Mouse (Mus musculus): ENCODE measurements at regions not wholly inside any gene's neighbourhood (a gene's known extent, or its start where the extent isn't known, plus 50 kb on each side); places are given as distances from the start of the nearest gene placed in this dataset.

GRCm38 (mm10) chr1:56286386-56287045 is 350.7 kb downstream of the Hsfy2 start:
- H3K27ac ChIP-seq = no peak overlapping the region
- intact Hi-C loops (cut with DNase I) = no loop called here
- no peak for DNase-seq
- no peak for TF ChIP-seq CTCF (IDR thresholded peaks at IDR 0.05)
- H3K4me3 ChIP-seq = no peak overlapping the region

GRCm38 (mm10) chr1:56261708-56262107 is 375.5 kb downstream of the Hsfy2 start:
- no peak overlapping the region for H3K4me3 ChIP-seq
- no peak overlapping the region for H3K27ac ChIP-seq
- intact Hi-C loops (cut with DNase I) = no loop called here

GRCm38 (mm10) chr1:56260759-56261158 is 376.5 kb downstream of the Hsfy2 start:
- no peak overlapping the region for H3K4me3 ChIP-seq
- H3K27ac ChIP-seq = no peak overlapping the region
- DNase-seq = no peak
- TF ChIP-seq CTCF (IDR thresholded peaks at IDR 0.05) = no peak
- intact Hi-C loops (cut with DNase I) = no loop called here

More at GRCm38 (mm10) chr1:56261708-56262107, 375.5 kb downstream of the Hsfy2 start:
- TF ChIP-seq CTCF (IDR thresholded peaks at IDR 0.05) = no peak
- no peak for DNase-seq

GRCm38 (mm10) chr1:56256839-56257490 is 380.3 kb downstream of the Hsfy2 start:
- TF ChIP-seq CTCF (IDR thresholded peaks at IDR 0.05) = no peak
- Histone ChIP-seq H3K27ac (no peak overlapping the region), H3K4me3 (no peak overlapping the region)
- intact Hi-C loops (cut with DNase I) = no loop called here
- DNase-seq = no peak

GRCm38 (mm10) chr1:56239686-56240085 is 397.5 kb downstream of the Hsfy2 start:
- intact Hi-C loops (cut with DNase I) = no loop called here
- no peak for DNase-seq
- Histone ChIP-seq H3K27ac (no peak overlapping the region), H3K4me3 (no peak overlapping the region)
- no peak for TF ChIP-seq CTCF (IDR thresholded peaks at IDR 0.05)

- intact Hi-C loops (cut with DNase I) = no loop called here
- TF ChIP-seq CTCF (IDR thresholded peaks at IDR 0.05) = no peak
These were observed 410.8 kb downstream of the Hsfy2 start for GRCm38 (mm10) chr1:56226314-56227008.

GRCm38 (mm10) chr1:56219700-56220099 is 417.5 kb downstream of the Hsfy2 start:
- no peak for DNase-seq
- H3K27ac ChIP-seq = no peak overlapping the region
- H3K4me3 ChIP-seq = no peak overlapping the region
- intact Hi-C loops (cut with DNase I) = no loop called here
- no peak for TF ChIP-seq CTCF (IDR thresholded peaks at IDR 0.05)

More at GRCm38 (mm10) chr1:56226314-56227008, 410.8 kb downstream of the Hsfy2 start:
- no peak overlapping the region for H3K4me3 ChIP-seq
- H3K27ac ChIP-seq = no peak overlapping the region
- DNase-seq = no peak

- no peak for TF ChIP-seq CTCF (IDR thresholded peaks at IDR 0.05)
- intact Hi-C loops (cut with DNase I) = no loop called here
- no peak overlapping the region for H3K27ac ChIP-seq
- no peak for DNase-seq
- no peak overlapping the region for H3K4me3 ChIP-seq
These were observed 426.4 kb downstream of the Hsfy2 start for GRCm38 (mm10) chr1:56210712-56211371.

- no peak for TF ChIP-seq CTCF (IDR thresholded peaks at IDR 0.05)
- H3K4me3 ChIP-seq = no peak overlapping the region
These were observed 430.5 kb downstream of the Hsfy2 start for GRCm38 (mm10) chr1:56206615-56207267.

GRCm38 (mm10) chr1:56195224-56195623 is 442.0 kb downstream of the Hsfy2 start:
- intact Hi-C loops (cut with DNase I) = no loop called here
- TF ChIP-seq CTCF (IDR thresholded peaks at IDR 0.05) = peak; percentile 15
- no peak for DNase-seq
- H3K27ac ChIP-seq = no peak overlapping the region
- no peak overlapping the region for H3K4me3 ChIP-seq

More at GRCm38 (mm10) chr1:56206615-56207267, 430.5 kb downstream of the Hsfy2 start:
- intact Hi-C loops (cut with DNase I) = no loop called here
- no peak for DNase-seq
- no peak overlapping the region for H3K27ac ChIP-seq

GRCm38 (mm10) chr1:56183503-56184198 is 453.6 kb downstream of the Hsfy2 start:
- no peak for TF ChIP-seq CTCF (IDR thresholded peaks at IDR 0.05)
- Histone ChIP-seq H3K4me3 (no peak overlapping the region), H3K27ac (no peak overlapping the region)
- DNase-seq = no peak
- intact Hi-C loops (cut with DNase I) = no loop called here
